Mouse (Mus musculus) kidney, postnatal 14 days (tissue): ENCODE results near the gene Fance.
"Not testable (repeated sequence)": the region's sequence is repeated elsewhere in the genome, so short reads cannot be mapped to it uniquely, and the experiment has no call there.

ENCODE experiments used
- DNase-seq: peaks from one replicate; pipeline ENCODE4 v3.0.0; 2022; ENCODE audit warnings: mixed read lengths

The Fance gene

DNA sequence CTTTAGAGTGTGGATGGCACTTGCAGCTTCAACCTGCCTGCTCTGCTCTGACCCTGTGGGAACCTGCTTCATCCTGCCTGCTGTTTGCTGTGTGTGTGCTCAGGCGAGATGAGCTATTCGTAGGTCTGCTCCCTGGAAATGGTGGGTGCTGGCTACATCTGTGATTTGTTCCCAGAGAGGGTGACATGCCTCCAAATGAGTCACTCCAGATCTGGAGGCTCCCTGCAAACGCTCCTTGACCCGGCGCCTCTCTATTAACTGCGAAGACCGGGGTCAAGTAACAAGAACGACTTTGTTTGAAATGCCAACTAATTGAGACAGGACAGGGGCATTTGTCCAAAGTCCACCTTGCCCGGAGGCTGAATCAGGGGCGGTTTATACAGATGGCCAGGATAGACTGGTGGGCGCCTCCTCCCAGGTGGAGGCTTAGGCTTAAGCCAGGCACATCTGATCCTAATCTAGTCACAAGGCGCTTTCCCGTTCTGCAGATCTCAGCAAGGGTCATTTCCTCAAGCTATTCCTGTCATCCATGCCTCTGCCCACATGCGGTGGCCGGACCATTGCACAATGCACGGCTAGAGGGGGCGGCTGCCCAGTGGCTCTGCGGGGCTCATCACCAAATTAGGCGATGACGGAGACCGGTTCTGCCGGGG lies 14.5 kb downstream of the Fance start:
- DNase-seq: peak; percentile 74

DNA sequence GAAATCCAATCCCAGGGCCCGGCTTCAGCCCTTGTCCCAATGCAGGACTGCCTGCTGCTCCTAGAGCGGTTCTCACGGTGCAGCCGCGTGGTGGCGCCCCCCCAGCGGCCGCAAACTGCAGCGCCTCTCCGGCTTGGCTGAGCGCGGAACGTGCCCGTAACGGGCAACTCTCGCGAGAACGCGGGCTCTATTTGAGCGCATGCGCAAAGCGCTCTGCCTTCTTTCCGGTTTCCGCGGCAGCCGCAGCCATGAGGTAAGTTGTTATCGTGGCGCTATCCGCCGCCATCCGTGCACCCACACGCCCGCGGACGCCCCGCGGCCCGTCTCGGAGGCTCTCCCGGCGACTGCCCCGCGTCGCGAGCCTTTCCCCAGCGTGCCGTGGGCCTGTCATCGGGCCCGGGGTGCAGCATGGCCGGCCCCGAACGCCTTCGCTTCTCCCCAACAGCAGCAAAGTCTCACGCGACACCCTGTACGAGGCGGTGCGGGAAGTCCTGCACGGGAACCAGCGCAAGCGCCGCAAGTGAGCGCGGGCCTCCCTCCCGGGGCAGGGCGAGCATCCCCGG lies 15.1 kb downstream of the Fance start, which contains the start of gene Rpl10a:
TSS of gene Rpl10a (plus strand) at position 106 of the 563 bp plus-strand sequence.
- DNase-seq: peak; percentile 98

DNA sequence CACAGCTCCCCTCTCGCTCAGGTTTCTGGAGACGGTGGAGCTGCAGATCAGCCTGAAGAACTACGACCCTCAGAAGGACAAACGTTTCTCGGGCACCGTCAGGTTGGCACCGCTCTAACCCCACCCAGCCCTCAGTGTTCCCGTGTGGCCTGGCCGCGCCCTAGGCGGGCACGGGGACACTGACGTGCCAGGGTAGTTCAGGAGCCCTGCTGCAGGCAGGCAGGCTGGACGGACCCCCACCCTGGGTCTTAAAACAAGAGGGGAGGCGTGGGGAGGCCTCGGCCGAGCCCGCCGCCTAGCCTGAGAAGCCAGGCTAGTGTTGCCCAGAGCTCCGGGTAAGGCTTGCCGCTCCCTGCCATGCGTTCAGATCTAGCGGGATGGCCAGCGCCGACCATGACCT lies 15.6 kb downstream of the Fance start:
- peak; percentile 43 for DNase-seq

DNA sequence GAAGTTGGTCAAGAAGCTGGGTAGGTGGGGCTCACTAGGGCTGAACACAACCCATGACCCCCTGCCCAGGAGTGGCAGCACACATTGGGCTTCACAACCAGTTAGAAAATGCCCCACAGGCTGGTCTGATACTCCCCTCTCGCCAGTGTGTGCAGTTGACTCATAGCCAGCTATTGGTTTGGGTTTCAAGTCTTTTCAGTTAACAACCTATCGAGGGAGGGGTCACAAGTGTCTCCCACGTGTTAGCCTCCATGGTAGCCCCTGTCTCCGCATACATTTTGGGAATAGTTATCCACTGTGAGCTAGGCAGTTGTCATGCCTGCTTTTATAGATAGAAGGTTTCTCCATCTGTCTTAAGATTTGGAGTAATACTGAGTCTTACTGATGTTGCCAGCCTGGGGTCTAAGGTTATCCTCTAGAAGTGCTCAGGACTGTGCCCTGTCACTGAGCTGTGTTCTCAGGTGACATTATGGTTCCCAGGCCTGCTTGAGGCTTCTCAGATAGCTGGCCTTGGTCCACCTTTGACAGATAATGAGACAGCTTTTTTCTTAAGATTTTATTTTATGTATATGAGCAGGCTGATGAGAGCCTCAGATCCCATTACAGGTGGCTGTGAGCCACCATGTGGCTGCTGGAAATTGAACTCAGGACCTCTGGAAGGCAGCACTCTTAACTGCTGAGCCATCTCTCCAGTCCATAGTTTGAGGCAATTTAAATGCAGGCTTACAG lies 16.3 kb downstream of the Fance start:
- no peak for DNase-seq

DNA sequence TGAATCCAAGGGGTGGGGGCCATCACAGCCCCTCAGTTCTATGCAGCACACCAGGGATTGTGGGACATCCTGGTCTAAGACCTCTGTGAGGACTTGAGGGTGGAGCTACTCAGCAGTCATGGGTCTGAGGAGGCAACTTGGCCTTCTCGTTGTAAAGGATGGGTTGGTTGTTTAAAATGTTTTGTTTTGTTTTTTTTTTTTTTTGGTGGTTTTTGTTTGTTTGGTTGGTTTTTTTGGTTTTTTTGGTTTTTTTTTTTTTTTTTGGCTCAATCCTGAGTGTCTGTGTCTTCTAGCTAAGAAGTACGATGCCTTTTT lies 16.9 kb downstream of the Fance start:
- no peak for DNase-seq

DNA sequence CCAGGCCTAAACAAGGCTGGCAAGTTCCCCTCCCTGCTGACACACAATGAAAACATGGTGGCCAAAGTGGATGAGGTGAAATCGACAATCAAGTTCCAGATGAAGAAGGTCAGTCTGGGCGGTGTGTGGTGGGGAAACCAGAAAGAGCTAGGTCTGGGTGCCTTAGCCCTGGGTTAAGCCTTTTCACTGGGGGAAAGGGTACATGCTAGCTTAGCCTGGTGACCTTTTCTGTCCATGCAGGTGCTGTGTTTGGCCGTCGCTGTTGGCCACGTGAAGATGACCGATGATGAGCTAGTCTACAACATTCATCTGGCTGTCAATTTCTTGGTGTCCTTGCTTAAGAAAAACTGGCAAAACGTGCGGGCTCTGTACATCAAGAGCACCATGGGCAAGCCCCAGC lies 17.3 kb downstream of the Fance start:
- not testable (repeated sequence) for DNase-seq

DNA sequence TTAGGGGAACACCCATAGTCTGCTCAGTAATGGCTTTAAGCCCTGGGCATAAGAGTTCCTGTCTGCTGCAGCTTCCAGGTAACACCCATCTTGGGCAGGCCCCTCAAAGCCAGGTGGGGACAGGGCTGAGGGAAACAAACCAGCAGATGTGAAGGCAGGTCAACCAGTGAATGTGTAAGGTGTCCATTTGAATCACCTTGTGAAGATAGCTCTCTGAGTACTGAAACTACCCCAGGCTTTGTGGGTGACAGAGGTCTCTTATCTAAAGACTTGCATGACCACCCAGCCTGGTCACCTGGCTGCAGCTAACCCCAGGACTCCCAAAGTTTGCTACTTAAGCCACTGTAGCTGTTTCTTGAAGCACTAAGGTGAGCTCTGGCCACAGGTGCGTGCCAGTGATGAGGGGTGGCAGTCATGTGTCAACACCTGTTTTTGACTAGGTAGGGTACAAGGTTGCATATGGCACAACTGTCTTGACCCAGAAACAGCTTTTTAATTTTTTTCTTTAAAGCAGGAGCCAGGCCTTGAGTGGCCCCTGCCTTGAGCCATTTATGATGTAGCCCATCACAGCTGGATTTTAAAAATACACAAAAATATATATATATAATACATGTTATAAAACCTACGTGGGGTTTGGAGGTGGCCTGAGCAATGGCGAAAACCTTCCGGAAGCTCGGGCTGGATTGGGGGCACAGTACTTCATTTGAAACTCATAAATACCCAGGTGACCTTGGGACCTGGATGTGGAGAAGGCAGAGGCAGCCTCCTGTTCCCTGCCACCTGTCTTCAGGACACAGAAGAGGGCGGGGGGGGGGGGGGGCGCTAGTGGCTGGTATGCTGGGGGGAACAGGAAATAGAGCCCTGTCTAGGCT lies 18.2 kb downstream of the Fance start:
- no peak for DNase-seq

DNA sequence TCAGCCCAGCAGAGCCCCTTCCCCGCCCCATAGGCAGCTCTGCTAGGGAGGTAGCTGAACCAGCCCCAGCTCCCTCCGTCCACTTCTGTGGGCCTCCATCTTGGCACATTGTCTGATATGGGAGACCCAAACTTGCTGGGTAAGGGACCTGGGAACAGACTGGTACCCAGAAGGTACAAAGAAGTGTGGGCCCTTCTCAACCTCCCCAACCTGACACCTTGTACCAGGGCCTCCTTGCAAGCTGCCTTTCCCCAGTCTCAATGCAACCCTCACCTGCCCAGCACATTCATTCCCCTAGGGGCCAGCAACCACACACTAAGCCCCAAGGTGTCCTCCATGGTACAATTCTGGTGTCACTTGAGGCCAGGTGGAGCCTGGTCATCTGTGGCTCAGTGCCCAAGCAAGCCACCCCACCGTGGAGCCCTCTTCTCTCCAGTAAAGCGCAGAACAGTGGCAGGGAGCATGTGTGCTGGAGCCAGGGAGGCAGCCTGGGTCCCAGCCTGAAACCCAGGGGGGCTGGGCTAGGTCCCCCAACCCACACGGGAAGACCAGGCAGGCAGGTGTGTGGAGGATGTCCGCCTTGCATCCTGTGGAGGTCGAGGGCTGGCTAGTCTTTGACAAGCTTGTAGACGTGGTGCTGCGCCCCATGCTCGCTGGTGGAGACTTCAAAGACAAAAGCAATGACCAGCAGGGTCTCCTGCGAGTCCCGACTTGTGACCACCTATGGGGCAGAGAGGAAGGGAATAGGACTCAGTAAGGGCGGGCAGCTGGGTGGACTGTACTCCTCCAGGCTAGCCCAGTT lies 19.0 kb downstream of the Fance start:
- no peak for DNase-seq

DNA sequence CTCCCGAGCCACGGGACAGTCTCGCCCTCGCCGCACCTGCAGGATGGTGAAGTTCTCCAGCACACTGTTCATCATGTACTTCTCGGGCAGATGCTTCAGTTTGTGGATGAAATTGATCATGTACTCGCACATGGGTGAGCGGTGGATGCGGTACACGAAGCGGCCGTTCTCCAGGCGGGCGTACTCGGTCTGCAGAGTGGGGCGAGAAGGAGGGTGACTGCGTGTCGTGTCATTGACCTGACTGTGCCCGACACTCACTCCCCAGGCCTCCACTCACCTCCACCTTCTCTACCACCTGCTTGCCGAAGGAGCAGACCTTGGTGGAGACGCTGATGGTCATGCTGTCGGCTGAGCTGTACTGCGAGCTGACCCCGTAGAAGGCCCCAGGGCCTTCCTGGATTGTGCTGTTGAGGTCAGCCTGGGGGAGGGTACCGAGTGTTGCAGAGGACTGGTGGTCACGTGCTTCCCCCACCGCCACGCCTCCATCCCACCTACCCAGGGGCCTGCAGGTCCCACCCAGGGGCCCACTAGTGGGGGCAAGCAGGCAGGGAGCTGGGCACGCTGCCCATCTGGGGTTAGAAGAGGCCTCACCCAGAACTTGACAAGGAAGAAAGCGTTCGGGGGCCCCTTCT lies 19.7 kb downstream of the Fance start:
- DNase-seq: no peak

DNA sequence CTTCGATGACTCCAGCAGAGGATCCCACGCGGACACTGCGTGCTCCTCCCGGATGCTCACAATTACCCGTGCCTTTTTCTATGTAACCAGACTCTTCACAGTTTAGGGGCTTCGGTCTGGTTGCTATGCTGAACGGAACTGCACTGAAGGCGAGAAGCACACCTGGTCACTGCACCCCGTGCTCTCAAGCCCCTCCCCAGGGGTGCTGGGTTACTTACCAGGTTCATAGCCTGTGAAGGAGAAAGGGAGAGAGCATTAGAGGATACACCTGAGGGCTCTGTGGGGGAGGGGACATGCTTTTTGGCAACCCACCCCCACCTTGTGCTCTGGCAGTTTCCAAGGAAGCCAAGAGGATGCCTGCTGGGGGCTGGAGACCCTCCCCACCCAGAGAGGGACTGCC lies 21.9 kb downstream of the Fance start:
- no peak for DNase-seq

DNA sequence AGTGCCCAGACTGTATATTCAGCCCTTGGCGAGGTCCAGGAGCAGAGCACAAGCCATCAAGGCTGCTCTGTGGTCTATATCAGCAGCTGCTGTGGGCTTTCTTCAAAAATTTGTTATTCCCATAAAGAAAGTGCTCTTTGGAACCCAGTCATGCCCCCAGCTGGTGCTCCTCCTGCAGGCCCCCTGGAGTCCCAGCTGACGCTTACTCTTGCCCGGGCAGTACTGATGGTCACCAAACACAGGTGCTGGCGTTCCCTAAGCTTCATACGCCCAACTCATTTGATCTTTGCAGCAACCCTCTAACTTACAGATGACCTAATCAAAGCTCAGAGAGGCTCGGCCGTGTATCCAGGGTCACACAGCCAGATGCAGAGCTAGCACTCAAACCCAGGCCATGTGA lies 24.2 kb downstream of the Fance start:
- no peak for DNase-seq

DNA sequence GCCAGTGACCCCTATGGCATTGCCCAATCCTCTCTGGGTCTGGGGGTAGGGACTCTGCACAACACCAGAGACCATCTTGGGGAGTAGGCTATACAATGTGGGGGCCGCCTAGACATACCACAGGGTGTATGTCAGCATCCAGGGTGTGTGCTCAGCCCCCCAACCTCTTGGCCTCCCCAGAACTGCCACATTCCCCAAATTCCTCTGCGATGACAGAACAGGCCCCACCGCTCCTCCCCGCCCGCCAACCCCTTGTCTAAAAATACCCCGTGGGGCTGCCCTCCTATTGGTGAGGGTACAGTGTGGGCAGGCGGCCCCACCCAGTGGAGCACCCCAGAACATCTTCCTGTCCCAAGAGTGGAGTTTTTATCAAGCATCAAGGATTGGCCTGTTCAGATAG lies 27.3 kb downstream of the Fance start:
- no peak for DNase-seq

DNA sequence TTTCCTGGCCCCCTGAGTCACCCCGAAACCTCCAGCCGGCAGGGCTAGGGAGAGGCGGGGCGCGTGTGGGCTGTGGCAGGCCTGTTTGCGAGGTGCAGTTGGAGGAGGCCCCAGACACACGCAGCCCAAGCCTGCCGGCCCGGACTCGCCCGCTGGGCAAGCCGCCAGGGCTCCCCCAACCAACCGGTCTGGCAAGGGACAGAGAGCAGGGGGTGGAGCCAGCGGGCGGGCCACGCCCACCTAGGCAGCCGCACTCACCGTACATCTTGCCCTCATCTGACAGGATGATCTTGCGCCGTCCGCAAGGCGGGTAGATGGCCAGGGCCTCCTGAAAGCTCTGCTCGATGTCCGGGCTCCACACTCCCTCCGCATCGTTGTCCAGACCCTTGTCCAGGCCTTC lies 27.8 kb downstream of the Fance start:
- peak; percentile 97 for DNase-seq

DNA sequence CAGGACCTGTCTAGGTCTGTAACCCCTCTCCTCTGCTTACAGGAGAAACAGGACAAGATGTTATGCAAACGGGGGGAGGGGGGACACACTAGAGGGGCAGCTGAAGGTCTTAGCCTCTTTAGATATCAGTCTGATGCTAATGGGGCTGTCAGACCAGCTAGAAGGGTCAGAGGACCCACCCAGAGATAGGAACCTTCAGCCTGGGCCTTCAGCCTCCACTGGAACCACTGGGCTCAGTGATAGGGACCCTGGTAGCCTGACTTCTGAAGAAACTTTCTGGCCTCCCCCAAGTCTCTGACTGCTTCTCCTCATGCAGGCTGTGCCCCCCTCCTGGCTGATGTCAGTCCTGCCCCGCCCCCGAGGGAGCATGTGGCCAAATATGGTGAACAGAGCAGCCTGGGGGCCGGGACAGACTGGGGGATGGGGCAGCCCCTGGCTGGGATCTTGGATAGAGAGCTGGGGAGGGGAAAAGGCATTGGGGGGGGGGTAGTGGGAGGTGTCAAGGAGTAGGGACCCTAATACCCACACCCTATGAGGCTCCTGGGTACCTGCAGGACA lies 30.8 kb downstream of the Fance start:
- peak; percentile 66 for DNase-seq

DNA sequence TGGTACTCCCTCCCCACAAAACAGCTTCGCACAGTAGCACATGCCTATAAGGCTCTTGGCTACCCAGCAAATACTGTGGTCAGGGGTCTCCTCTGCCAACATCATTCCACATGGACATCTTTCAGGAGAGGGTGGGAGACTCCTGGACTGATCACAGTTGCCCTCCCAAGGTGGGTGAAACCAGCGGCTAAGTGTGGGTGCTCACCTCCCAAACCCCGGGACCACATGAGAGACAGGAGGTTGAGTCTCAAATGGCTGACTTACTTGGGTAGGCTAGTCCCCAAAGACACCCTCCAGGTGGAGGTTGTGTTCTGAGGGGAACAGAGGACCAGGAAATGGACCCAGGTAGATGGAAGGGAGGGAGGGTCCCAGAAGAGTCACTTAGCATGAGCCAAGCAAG lies 31.4 kb downstream of the Fance start:
- no peak for DNase-seq

DNA sequence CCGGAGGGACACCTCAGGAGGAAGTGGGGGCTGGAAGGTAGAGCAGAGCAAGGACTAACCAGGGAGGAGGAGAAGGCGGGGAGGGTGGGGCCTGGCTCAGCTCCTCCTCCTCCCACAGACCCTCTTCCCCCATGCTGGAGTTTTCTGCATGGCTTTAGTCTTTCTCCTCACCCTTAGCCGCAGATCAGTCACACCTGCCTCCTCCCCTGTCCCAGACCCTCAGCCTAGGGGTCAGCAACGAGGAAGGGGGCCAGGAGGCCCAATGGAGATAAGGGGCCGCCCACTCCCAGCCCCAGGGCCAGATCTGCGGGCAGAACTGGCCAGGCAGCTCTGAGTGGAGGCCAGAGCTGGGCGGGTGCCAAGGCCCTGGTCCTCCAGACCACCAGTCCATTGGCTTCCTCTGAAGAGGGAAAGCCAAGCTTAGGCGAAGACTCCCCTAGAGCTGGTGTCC lies 32.0 kb downstream of the Fance start:
- DNase-seq: no peak

DNA sequence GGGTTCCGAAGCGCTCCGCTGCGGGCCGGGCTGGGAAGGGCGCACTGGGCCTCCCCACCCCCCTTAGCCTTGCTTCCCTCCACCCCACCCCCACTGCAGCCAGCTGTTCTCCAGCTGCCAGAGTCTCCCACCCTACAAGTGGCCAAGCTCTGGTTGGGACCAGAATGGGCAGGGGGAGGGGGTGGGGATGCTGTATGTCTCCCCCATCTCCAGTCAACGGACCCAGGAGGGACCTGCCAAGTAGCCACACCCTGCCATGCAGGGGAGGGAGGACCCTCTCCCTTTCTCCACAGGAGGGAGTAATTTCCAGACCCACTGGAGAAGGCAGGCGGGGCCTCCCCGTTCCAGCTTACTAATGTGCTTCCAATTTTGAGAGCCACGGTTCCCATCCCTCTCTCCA lies 32.6 kb downstream of the Fance start:
- DNase-seq: peak; percentile 55

DNA sequence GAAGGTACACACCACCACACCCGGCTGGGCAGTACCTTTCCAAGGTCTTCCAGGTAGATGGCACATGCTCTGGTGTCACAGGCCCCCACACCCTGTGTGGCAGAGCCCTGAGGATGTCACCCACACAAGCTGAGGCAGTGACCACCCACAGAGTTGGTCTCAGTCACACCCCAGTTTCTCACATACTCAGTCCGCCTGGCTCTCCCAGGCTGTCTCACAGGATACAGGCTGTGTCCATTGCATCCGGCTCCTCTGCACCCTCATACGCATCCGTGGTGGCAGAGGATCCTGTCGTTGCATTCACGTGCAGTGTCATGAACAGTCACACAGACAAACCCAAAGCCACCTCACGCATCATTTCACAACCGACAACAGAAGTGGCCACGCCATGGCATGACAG lies 34.0 kb downstream of the Fance start:
- no peak for DNase-seq

DNA sequence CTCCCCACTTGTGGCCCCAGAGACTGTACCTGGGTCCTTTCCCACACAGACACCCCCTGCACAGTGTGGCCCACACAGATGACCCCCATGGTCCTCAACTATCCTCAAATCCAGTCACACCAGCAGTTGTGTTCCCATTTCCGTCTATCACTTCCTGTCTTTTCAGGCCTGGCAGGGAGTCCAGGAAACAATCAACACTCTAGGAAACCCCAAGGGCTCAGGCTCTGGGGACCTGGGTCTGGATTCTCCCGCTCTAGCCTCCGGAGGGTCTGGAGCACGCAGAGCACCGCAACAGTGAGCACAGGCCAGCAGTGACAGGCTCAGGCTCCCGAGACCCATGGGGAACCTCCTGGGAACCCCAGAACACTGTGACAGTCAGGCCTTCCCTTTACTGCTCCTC lies 34.9 kb downstream of the Fance start:
- DNase-seq: peak; percentile 48

DNA sequence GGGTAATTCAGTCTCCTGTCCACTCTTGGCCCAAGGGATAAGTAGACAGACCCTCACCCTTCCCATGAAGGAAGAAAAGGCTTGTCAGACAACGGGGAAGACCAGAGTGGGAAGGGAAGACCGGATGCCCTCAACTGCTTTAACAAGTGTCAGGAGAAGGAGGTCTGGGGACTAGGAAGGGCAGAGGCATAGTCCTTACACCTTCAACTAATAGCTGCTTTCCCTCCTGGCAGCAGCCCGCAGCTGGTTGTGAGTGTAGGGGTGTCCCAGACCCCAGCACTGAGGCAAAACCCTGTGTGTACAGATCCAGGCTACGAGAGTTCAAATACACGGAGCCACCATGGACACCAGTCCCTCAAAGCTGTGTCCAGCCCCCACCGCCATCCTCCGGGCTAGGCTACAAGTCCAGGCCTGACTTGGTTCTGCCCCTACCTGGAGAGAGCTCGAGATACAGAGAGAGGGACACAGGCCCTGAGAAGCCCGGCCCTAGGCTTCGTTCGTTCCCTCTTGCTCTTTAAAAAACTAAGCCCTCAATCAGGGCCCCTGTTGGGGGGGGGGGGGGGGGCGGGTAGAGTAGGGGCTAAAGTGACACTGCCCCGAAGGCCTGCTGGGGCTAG lies 36.1 kb downstream of the Fance start:
- DNase-seq: no peak

DNA sequence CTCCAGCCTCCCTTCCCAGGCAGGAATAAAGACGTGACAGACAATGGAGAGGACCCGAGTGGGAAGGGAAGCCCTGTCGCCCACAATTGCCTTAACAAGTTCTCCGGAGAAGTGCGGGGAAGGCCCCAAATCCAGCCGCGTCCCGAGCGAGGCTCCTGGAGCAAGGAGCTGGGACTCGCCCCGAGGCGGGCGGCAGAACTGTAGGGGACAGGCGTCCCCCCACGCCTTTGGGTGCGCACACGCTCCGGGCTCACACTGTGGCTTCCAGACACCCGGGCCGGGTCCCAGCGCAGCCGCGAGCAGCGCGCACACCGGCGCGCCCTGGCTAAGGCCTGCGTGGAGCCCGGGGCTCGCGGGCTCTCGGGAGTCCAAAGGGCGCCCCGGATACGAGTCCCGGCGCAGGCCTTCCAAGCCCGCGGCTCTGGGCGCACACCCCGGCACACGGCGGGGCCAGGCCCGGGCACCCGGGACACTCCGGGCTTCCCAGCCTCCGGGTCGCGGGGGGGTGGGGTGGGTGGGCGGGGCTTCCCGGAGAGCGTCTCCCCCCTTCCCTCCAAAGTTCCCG lies 36.7 kb downstream of the Fance start:
- DNase-seq: peak; percentile 86
